Mouse (Mus musculus) myocyte (in vitro differentiated cells): ENCODE results near the gene Upp2.

Experiments
- CEBPB ChIP-seq: IDR thresholded peaks from 2 replicates; pipeline ENCODE4 v1.6.1; 2011; ENCODE audit warnings: mild to moderate bottlenecking, moderate library complexity; ENCODE audit not compliant: poor library complexity, insufficient read depth, severe bottlenecking
- POLR2AphosphoS2 ChIP-seq: IDR thresholded peaks from one replicate; pipeline ENCODE4 v1.6.1; 2011; ENCODE audit warnings: low read depth, control low read depth; ENCODE audit not compliant: insufficient read length
- TCF12 ChIP-seq: IDR thresholded peaks from one replicate; pipeline ENCODE4 v1.6.1; 2011; ENCODE audit warnings: mild to moderate bottlenecking, control low read depth; ENCODE audit not compliant: poor library complexity, insufficient read depth, severe bottlenecking
- TCF3 ChIP-seq: IDR thresholded peaks from one replicate; pipeline ENCODE4 v1.6.1; 2011; ENCODE audit warnings: low read depth, control low read depth; ENCODE audit not compliant: insufficient read length
- USF1 ChIP-seq: IDR thresholded peaks from one replicate; pipeline ENCODE4 v1.6.1; 2011; ENCODE audit warnings: low read depth, mild to moderate bottlenecking, control low read depth, moderate library complexity

DNA sequence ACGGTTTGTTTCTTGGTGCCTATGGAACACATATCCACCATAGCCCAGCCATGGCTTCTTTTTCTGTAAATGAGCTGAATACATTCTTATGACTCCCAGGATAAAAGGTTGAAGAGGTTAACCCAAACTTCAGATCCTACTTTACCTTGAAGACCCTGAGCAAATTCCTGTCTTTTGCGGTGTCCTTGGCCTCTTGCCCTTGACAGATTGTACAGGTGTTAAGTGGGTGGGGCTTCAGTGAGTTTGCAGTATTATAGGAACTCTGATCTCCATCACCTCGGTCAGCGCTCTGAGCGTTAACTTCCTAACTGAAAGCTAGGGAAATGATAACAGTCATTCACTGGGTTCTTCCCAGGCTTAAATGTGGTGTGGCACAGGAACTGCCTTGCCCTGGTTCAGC is 181.2 kb downstream of the Upp2 start:
- TF ChIP-seq CEBPB (no peak), TCF3 (no peak), USF1 (no peak), POLR2AphosphoS2 (no peak), TCF12 (no peak)
